Mouse (Mus musculus): ENCODE results near the gene Pop7. TPM values are rescaled to one million over a fixed set of nuclear protein-coding genes. Genes with fewer than 3 reads are reported as not detected.

Gene Pop7
- total RNA-seq (2023): 27.2 TPM

GRCm38 (mm10) chr5:137501709-137502666 lies at the start of gene Pop7:
Gene Pop7 (minus strand): TSS chr5:137502518.

DNA sequence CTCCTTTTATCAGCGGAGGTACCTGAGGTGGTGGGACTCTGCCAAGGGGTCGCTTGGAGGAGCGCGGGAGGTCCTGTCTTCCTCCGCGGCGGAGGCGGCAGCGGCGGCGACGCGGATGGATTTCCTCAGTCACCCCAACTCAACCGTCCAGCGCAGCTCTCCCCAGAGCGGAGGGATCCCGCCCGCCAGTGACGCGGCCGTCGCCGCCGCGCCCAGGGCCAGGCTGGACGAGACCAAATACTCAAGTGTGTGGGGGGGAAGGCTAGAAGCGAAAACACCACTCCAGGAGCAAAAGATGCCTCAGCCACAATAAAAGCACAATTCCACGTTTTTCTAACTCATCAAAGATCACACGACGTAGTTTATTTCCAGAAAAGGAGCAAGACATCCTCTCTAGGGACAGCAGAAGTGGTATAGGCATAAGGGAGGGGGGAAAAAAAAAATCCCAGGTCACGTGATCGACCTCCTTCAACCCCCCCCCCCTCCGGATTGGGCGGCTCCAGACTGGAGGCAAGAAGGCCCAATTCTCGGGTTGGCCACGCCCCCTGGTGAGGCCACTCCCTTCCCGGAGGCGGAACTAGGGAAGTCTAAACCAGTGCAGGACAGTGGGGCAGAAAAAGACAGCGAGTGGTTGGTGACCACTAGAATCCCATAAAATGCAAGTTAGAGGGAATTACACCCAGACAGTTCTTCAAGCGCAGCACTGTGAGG lies 31.0 kb upstream of the Pop7 start, which contains the start of the genes Epo and Gnb2:
Gene Epo, minus strand, starts transcription at position 126 of the 711 bp plus-strand sequence.
Gene Gnb2, minus strand, starts transcription at position 394 of the 711 bp plus-strand sequence.

GRCm38 (mm10) chr5:137518436-137518835 lies 16.1 kb upstream of the Pop7 start, which contains the start of gene Gigyf1:
Gene Gigyf1 (plus strand): TSS chr5:137518548.

GRCm38 (mm10) chr5:137476964-137477363 lies 25.4 kb downstream of the Pop7 start, which contains the start of gene Zan:
Gene Zan (minus strand): TSS chr5:137477064.

Other genes with a start within 250 kb of the Pop7 start
- 0.44 TPM for gene Ache, start 215.0 kb downstream of the Pop7 start, total RNA-seq (2023)
- 0.76 TPM for gene Ufsp1, start 207.9 kb downstream of the Pop7 start, total RNA-seq (2023)
- 437 TPM for gene Srrt, start 194.8 kb downstream of the Pop7 start, total RNA-seq (2023)
- gene Trip6, start 188.1 kb downstream of the Pop7 start, total RNA-seq (2023): 6.0 TPM
- 16.2 TPM for gene Slc12a9, start 168.9 kb downstream of the Pop7 start, total RNA-seq (2023)
- 0.15 TPM for gene Ephb4, start 152.4 kb downstream of the Pop7 start, total RNA-seq (2023)
- 0.35 TPM for gene Zan, start 25.5 kb downstream of the Pop7 start, total RNA-seq (2023)
- 93.3 TPM for gene Gigyf1, start 16.0 kb upstream of the Pop7 start, total RNA-seq (2023)
- gene Epo, start 30.7 kb upstream of the Pop7 start, total RNA-seq (2023): not detected
- 259 TPM for gene Gnb2, start 31.0 kb upstream of the Pop7 start, total RNA-seq (2023)
- gene Actl6b, start 51.0 kb upstream of the Pop7 start, total RNA-seq (2023): not detected
- 0.59 TPM for gene Tfr2, start 67.3 kb upstream of the Pop7 start, total RNA-seq (2023)
- gene Mospd3, start 98.5 kb upstream of the Pop7 start, total RNA-seq (2023): 28.5 TPM
- 1.2 TPM for gene Pcolce, start 111.3 kb upstream of the Pop7 start, total RNA-seq (2023)
- not detected for gene Fbxo24, start 126.5 kb upstream of the Pop7 start, total RNA-seq (2023)
- 185 TPM for gene Lrch4, start 126.6 kb upstream of the Pop7 start, total RNA-seq (2023)
- gene Gm20605, start 126.7 kb upstream of the Pop7 start, total RNA-seq (2023): 55.1 TPM
- gene Sap25, start 138.8 kb upstream of the Pop7 start, total RNA-seq (2023): 81.4 TPM
- not detected for gene Irs3, start 143.2 kb upstream of the Pop7 start, total RNA-seq (2023)
- 23.5 TPM for gene Agfg2, start 182.2 kb upstream of the Pop7 start, total RNA-seq (2023)
- gene Nyap1, start 239.1 kb upstream of the Pop7 start, total RNA-seq (2023): 2.0 TPM
- gene Tsc22d4, start 243.2 kb upstream of the Pop7 start, total RNA-seq (2023): 183 TPM

Data from CD4-positive naive resting alpha-beta T cell, adult 76 days (primary cell).